Mouse (Mus musculus): ENCODE measurements around the gene Plekhh1.

DNA sequence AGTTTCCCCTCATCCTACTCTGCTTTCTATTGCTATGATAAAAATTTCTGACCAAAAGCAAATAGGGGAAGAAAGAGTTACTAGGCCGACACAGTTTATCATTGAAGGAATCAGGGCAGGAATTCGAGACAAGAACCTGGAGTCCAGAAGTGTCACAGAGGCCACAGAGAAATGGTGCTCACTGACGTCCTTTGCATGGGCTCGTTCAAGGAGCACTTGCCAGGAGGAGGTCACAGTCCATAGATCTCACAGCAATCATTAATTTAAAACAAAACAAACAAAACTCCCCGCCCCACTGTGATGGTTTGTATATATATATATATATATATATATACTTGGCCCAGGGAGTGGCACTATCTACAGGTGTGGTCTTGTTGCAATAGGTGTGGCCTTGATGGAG lies 76.3 kb downstream of the Plekhh1 start:
- TF ChIP-seq CTCF (IDR thresholded peaks at IDR 0.05; ENCODE audit: low read depth), result no peak
- TF ChIP-seq EP300 (IDR thresholded peaks at IDR 0.05; ENCODE audit: low read depth), result no peak

Measured in liver, embryonic 14.5 days (tissue).